Mouse (Mus musculus) bone marrow macrophage, adult 2 months (primary cell): ENCODE results near the gene Neurl3.

Experiments
- CTCF ChIP-seq: IDR thresholded peaks from 2 replicates; pipeline ENCODE4 v1.5.1; 2012; ENCODE audit warnings: low read depth, mild to moderate bottlenecking, low read length, moderate library complexity
- POLR2A ChIP-seq: IDR thresholded peaks from 2 replicates; pipeline ENCODE4 v1.6.1; 2012; ENCODE audit warnings: mild to moderate bottlenecking, low read depth, low read length, borderline replicate concordance

- TF ChIP-seq CTCF (no peak), POLR2A (no peak)
Measured at GRCm38 (mm10) chr1:36306120-36306519, 31.6 kb upstream of the Neurl3 start.
